In genomic region chr5:74857161-74857560, GRCm38 (mm10) we compare ENCODE assay signal across 16 mouse cellular contexts.
DNase-seq lines count a peak whose midpoint lies in the region; ATAC-seq lines count a peak whose summit lies in the region.
"Had no signal": no experiment of that assay in that cellular context is flagged by ENCODE, and none has a peak within 500 bp of the region (broad histone marks: within the 10 kb centered on the region; RNA-seq: fewer than 3 reads in every experiment).

No protein-coding gene starts in this region.

- H3K4me2 ChIP-seq in midbrain, embryonic 13.5 days (replicated peaks): no peak overlapping the region
- no peak overlapping the region for H3K4me2 ChIP-seq in forebrain, embryonic 15.5 days (replicated peaks)
- H3K4me2 ChIP-seq: heart, embryonic 11.5 days; liver, embryonic 11.5 days; midbrain, embryonic 15.5 days; neural tube, embryonic 13.5 days had no signal

- H3K27me3 ChIP-seq in midbrain, embryonic 13.5 days: no peaks in the 10 kb centered on the region
- no peaks in the 10 kb centered on the region for H3K27me3 ChIP-seq in forebrain, embryonic 15.5 days
- H3K27me3 ChIP-seq: midbrain, embryonic 15.5 days; neural tube, embryonic 13.5 days had no signal

- H3K4me3 ChIP-seq in midbrain, embryonic 13.5 days (replicated peaks): no peak overlapping the region
- H3K4me3 ChIP-seq in forebrain, embryonic 15.5 days: no peak overlapping the region
- H3K4me3 ChIP-seq: hindbrain, embryonic 10.5 days; midbrain, embryonic 15.5 days; neural tube, embryonic 13.5 days had no signal

- no peak overlapping the region for H3K27ac ChIP-seq in midbrain, embryonic 13.5 days
- no peak overlapping the region for H3K27ac ChIP-seq in forebrain, embryonic 15.5 days (replicated peaks)
- H3K27ac ChIP-seq: hindbrain, embryonic 10.5 days; midbrain, embryonic 15.5 days; neural tube, embryonic 13.5 days had no signal

- H3K9me3 ChIP-seq in midbrain, embryonic 13.5 days: no peaks in the 10 kb centered on the region
- H3K9me3 ChIP-seq in forebrain, embryonic 15.5 days: no peaks in the 10 kb centered on the region
- H3K9me3 ChIP-seq: hindbrain, embryonic 10.5 days; midbrain, embryonic 15.5 days; neural tube, embryonic 13.5 days had no signal

- no peaks in the 10 kb centered on the region for H3K36me3 ChIP-seq in midbrain, embryonic 13.5 days
- no peaks in the 10 kb centered on the region for H3K36me3 ChIP-seq in forebrain, embryonic 15.5 days
- H3K36me3 ChIP-seq: hindbrain, embryonic 10.5 days; midbrain, embryonic 15.5 days; neural tube, embryonic 13.5 days had no signal

- DNase-seq in cerebellum, postnatal 14 days: peak; percentile 15 to 24
- no peak for DNase-seq in cerebellum, adult 18-20 months
- DNase-seq in frontal cortex, postnatal 14 days (ENCODE audit: low spot score in 2 of 2): peak; percentile 11 to 33
- peak; percentile 65 to 79 for DNase-seq in layer of hippocampus, postnatal 36 days
- peak; percentile 63 to 77 for DNase-seq in right cerebral cortex, postnatal 10 days (ENCODE audit: low spot score in 2 of 2)
- no peak for DNase-seq in B cell, adult 2 months
- DNase-seq: adrenal gland, postnatal 14 days; kidney, postnatal 4 days had no signal

- ATAC-seq in midbrain, embryonic 13.5 days: no peak
- ATAC-seq in forebrain, embryonic 15.5 days (replicated peaks): no peak
- ATAC-seq: intestine, postnatal 0 days; midbrain, embryonic 15.5 days had no signal

- H3K9ac ChIP-seq in midbrain, embryonic 13.5 days (replicated peaks): no peak overlapping the region
- H3K9ac ChIP-seq in forebrain, embryonic 15.5 days (replicated peaks): no peak overlapping the region
- H3K9ac ChIP-seq: midbrain, embryonic 15.5 days; neural tube, embryonic 13.5 days had no signal

- 80% methylated on average over 11 of the region's 11 CpGs for WGBS in midbrain, embryonic 13.5 days
- 75% methylated on average over 11 of the region's 11 CpGs for WGBS in forebrain, embryonic 15.5 days

- no peaks in the 10 kb centered on the region for H3K4me1 ChIP-seq in midbrain, embryonic 13.5 days (replicated peaks)
- H3K4me1 ChIP-seq in forebrain, embryonic 15.5 days: no peaks in the 10 kb centered on the region
- H3K4me1 ChIP-seq: midbrain, embryonic 15.5 days; neural tube, embryonic 13.5 days had no signal

Comparison
In these comparisons a context has a peak if more than half of its experiments do, and no peak if none do; other contexts are left out.
1. DNase-seq: peak in cerebellum, postnatal 14 days (2 of 2), frontal cortex, postnatal 14 days (2 of 2), layer of hippocampus, postnatal 36 days (2 of 2) and right cerebral cortex, postnatal 10 days (2 of 2); none in cerebellum, adult 18-20 months (0 of 2) and B cell, adult 2 months (0 of 2).